Mouse (Mus musculus) large intestine, adult 2 months (tissue): ENCODE measurements around the gene Exoc2. TPM values are rescaled to one million over a fixed set of nuclear protein-coding genes. Genes with fewer than 3 reads are reported as not detected.

Source experiments
- DNase-seq: peaks from one replicate; pipeline ENCODE4 v3.0.0-alpha.2; 2012; ENCODE audit warnings: low read depth, low spot score
- WGBS: fragments of 180-500 bp; shearing (Covaris S2); methylation state at CpG from one replicate; pipeline ENCODE4 v1.1.7; 2018; 5-methylcytosine and 5-hydroxymethylcytosine counted together
- polyA plus RNA-seq: library from polyadenylated mRNA; depleted of rRNA; stranded (reverse); fragments of >200 nt; gene quantifications from 2 replicates; pipeline ENCODE4 v1.2.3, GENCODE M21; 2012

The Exoc2 gene
- polyA plus RNA-seq, 1 experiment, result 5.4 TPM

GRCm38 (mm10) chr13:30834859-30835258 lies 139.0 kb downstream of the Exoc2 start:
- no peak for DNase-seq
- WGBS, result 67% methylated on average over 9 of the region's 9 CpGs

- 48% methylated on average over 6 of the region's 6 CpGs for WGBS
- DNase-seq, result no peak
Observed at GRCm38 (mm10) chr13:30834349-30834748, 139.5 kb downstream of the Exoc2 start.

GRCm38 (mm10) chr13:30833476-30834149 lies 140.3 kb downstream of the Exoc2 start:
- 78% methylated on average over 6 of the region's 6 CpGs for WGBS
- DNase-seq, result no peak

GRCm38 (mm10) chr13:30831369-30831768 lies 142.5 kb downstream of the Exoc2 start:
- 70% methylated on average over 6 of the region's 6 CpGs for WGBS

GRCm38 (mm10) chr13:30826511-30826910 lies 147.4 kb downstream of the Exoc2 start:
- 95% methylated on average over 7 of the region's 7 CpGs for WGBS
- DNase-seq, result no peak

More at GRCm38 (mm10) chr13:30831369-30831768, 142.5 kb downstream of the Exoc2 start:
- no peak for DNase-seq

- 58% methylated on average over 3 of the region's 3 CpGs for WGBS
- no peak for DNase-seq
Observed at GRCm38 (mm10) chr13:30824903-30825302, 149.0 kb downstream of the Exoc2 start.

- DNase-seq, result no peak
- WGBS, result 90% methylated on average over 7 of the region's 7 CpGs
Observed at GRCm38 (mm10) chr13:30820555-30820954, 153.3 kb downstream of the Exoc2 start.

GRCm38 (mm10) chr13:30819891-30820290 lies 154.0 kb downstream of the Exoc2 start:
- 86% methylated on average over 2 of the region's 2 CpGs for WGBS
- DNase-seq, result no peak

GRCm38 (mm10) chr13:30817436-30817835 lies 156.5 kb downstream of the Exoc2 start:
- WGBS, result 92% methylated on average over 5 of the region's 5 CpGs
- DNase-seq, result no peak

- no peak for DNase-seq
- 91% methylated on average over 5 of the region's 5 CpGs for WGBS
Observed at GRCm38 (mm10) chr13:30814256-30814655, 159.6 kb downstream of the Exoc2 start.

- WGBS, result 83% methylated on average over 5 of the region's 5 CpGs
- DNase-seq, result no peak
Observed at GRCm38 (mm10) chr13:30813464-30813863, 160.4 kb downstream of the Exoc2 start.

- WGBS, result 83% methylated on average over 7 of the region's 7 CpGs
- no peak for DNase-seq
Observed at GRCm38 (mm10) chr13:30809240-30809639, 164.7 kb downstream of the Exoc2 start.

GRCm38 (mm10) chr13:30802336-30802955 lies 171.4 kb downstream of the Exoc2 start:
- DNase-seq, result no peak
- 86% methylated on average over 5 of the region's 5 CpGs for WGBS

- WGBS, result 86% methylated on average over 4 of the region's 4 CpGs
Observed at GRCm38 (mm10) chr13:30801886-30802285, 172.0 kb downstream of the Exoc2 start.

GRCm38 (mm10) chr13:30795960-30796359 lies 177.9 kb downstream of the Exoc2 start:
- 80% methylated on average over 4 of the region's 4 CpGs for WGBS
- DNase-seq, result no peak

More at GRCm38 (mm10) chr13:30801886-30802285, 172.0 kb downstream of the Exoc2 start:
- no peak for DNase-seq

GRCm38 (mm10) chr13:30793616-30794015 lies 180.3 kb downstream of the Exoc2 start:
- 35% methylated on average over 5 of the region's 5 CpGs for WGBS
- no peak for DNase-seq

- DNase-seq, result no peak
- WGBS, result 62% methylated on average over 4 of the region's 4 CpGs
Observed at GRCm38 (mm10) chr13:30793196-30793595, 180.7 kb downstream of the Exoc2 start.

- 72% methylated on average over 3 of the region's 3 CpGs for WGBS
- DNase-seq, result no peak
Observed at GRCm38 (mm10) chr13:30792741-30793140, 181.2 kb downstream of the Exoc2 start.

- WGBS, result 56% methylated on average over 9 of the region's 9 CpGs
- DNase-seq, result no peak
Observed at GRCm38 (mm10) chr13:30792308-30792707, 181.6 kb downstream of the Exoc2 start.

- 77% methylated on average over 5 of the region's 5 CpGs for WGBS
Observed at GRCm38 (mm10) chr13:30790016-30790415, 183.9 kb downstream of the Exoc2 start.

GRCm38 (mm10) chr13:30788421-30788820 lies 185.5 kb downstream of the Exoc2 start:
- no peak for DNase-seq
- 80% methylated on average over 3 of the region's 3 CpGs for WGBS

More at GRCm38 (mm10) chr13:30790016-30790415, 183.9 kb downstream of the Exoc2 start:
- DNase-seq, result no peak
